Comparison of ENCODE assay signal across 19 mouse cellular contexts in genomic region chr16:64649594-64650290, GRCm38 (mm10). TPM values are rescaled to one million over a fixed set of nuclear protein-coding genes. Genes with fewer than 3 reads are reported as not detected.
DNase-seq lines count a peak whose midpoint lies in the region; ATAC-seq and TF ChIP-seq lines count a peak whose summit lies in the region.
"Had no signal": no experiment of that assay in that cellular context is flagged by ENCODE, and none has a peak within 500 bp of the region (broad histone marks: within the 10 kb centered on the region; RNA-seq: fewer than 3 reads in every experiment).

No protein-coding gene starts in this region.

- H3K4me2 ChIP-seq in forebrain, embryonic 13.5 days: peak overlapping the region; percentile 23; the same call in 1 of the 2 replicates
- 0 out of 2 replicates have a peak overlapping the region, but pooled peaks have one; percentile 3 for H3K4me2 ChIP-seq in hindbrain, embryonic 13.5 days
- H3K4me2 ChIP-seq in midbrain, embryonic 14.5 days (ENCODE audit: low read length): peak overlapping the region; percentile 31; the same call in 1 of the 2 replicates
- no peak overlapping the region for H3K4me2 ChIP-seq in liver, postnatal 0 days (ENCODE audit: low read depth, low read length)
- H3K4me2 ChIP-seq: stomach, embryonic 15.5 days had no signal

- no peak overlapping the region for H3K9ac ChIP-seq in forebrain, embryonic 13.5 days
- H3K9ac ChIP-seq in hindbrain, embryonic 13.5 days: no peak overlapping the region
- no peak overlapping the region for H3K9ac ChIP-seq in midbrain, embryonic 14.5 days (replicated peaks; ENCODE audit: low read length)
- H3K9ac ChIP-seq in liver, postnatal 0 days (replicated peaks): no peak overlapping the region
- H3K9ac ChIP-seq: liver, embryonic 14.5 days; stomach, embryonic 15.5 days had no signal

- peak; percentile 8 for DNase-seq in left cerebral cortex, postnatal 4 days
- DNase-seq in left cerebral cortex, adult 2 months (ENCODE audit: extremely low spot score in 1 of 2, low spot score in 2 of 2): no peak
- peak; percentile 71 for DNase-seq in midbrain, embryonic 14.5 days
- DNase-seq in embryo, embryonic 10.5 days (ENCODE audit: low spot score): no peak
- no peak for DNase-seq in liver, postnatal 0 days
- DNase-seq: cerebellum, adult 18-20 months; gastrocnemius, adult 2 months; heart, postnatal 10 days; thymus, postnatal 36 days had no signal

- no peak overlapping the region for H3K4me3 ChIP-seq in left cerebral cortex, adult 2 months
- no peak overlapping the region for H3K4me3 ChIP-seq in forebrain, embryonic 13.5 days
- no peak overlapping the region for H3K4me3 ChIP-seq in hindbrain, embryonic 13.5 days
- H3K4me3 ChIP-seq in midbrain, embryonic 14.5 days (replicated peaks; ENCODE audit: low read depth, low read length): no peak overlapping the region
- no peak overlapping the region for H3K4me3 ChIP-seq in liver, postnatal 0 days (ENCODE audit: low read depth, low read length)
- H3K4me3 ChIP-seq: gastrocnemius, adult 2 months; stomach, embryonic 15.5 days had no signal

- intact Hi-C loops in left cerebral cortex, postnatal 4 days (cut with DNase I): no loop called here
- intact Hi-C loops in left cerebral cortex, adult 2 months (cut with DNase I): no loop called here

- H3K36me3 ChIP-seq in forebrain, embryonic 13.5 days (ENCODE audit: poor library complexity, severe bottlenecking): no peaks in the 10 kb centered on the region
- H3K36me3 ChIP-seq in hindbrain, embryonic 13.5 days: no peaks in the 10 kb centered on the region
- no peaks in the 10 kb centered on the region for H3K36me3 ChIP-seq in midbrain, embryonic 14.5 days (ENCODE audit: control insufficient read depth, insufficient read depth, low read length)
- H3K36me3 ChIP-seq in liver, postnatal 0 days (replicated peaks; ENCODE audit: insufficient read depth, low read length): no peaks in the 10 kb centered on the region
- H3K36me3 ChIP-seq: stomach, embryonic 15.5 days had no signal

- peaks cover 8% of the 10 kb centered on the region for H3K4me1 ChIP-seq in forebrain, embryonic 13.5 days
- H3K4me1 ChIP-seq in hindbrain, embryonic 13.5 days (replicated peaks): peaks cover 6% of the 10 kb centered on the region
- H3K4me1 ChIP-seq in midbrain, embryonic 14.5 days (ENCODE audit: control insufficient read depth, insufficient read depth, low read length): peaks cover 6% of the 10 kb centered on the region; the same call in 1 of the 2 replicates
- H3K4me1 ChIP-seq in liver, postnatal 0 days (ENCODE audit: insufficient read depth): no peaks in the 10 kb centered on the region
- H3K4me1 ChIP-seq: stomach, embryonic 15.5 days had no signal

- WGBS in forebrain, embryonic 13.5 days: 28% methylated on average over 13 of the region's 13 CpGs
- WGBS in hindbrain, embryonic 13.5 days: 35% methylated on average over 13 of the region's 13 CpGs
- 21% methylated on average over 13 of the region's 13 CpGs for WGBS in midbrain, embryonic 14.5 days
- WGBS in liver, postnatal 0 days (ENCODE audit: insufficient replicate concordance): 64% methylated on average over 13 of the region's 13 CpGs

- H3K9me3 ChIP-seq in forebrain, embryonic 13.5 days (replicated peaks): no peaks in the 10 kb centered on the region
- H3K9me3 ChIP-seq in hindbrain, embryonic 13.5 days: no peaks in the 10 kb centered on the region
- H3K9me3 ChIP-seq in midbrain, embryonic 14.5 days (ENCODE audit: control insufficient read depth, low read length): no peaks in the 10 kb centered on the region
- no peaks in the 10 kb centered on the region for H3K9me3 ChIP-seq in liver, postnatal 0 days (ENCODE audit: low read length)
- H3K9me3 ChIP-seq: stomach, embryonic 15.5 days had no signal

- H3K27ac ChIP-seq in left cerebral cortex, adult 2 months: no peak overlapping the region
- no peak overlapping the region for H3K27ac ChIP-seq in forebrain, embryonic 13.5 days
- 0 out of 2 replicates have a peak overlapping the region, but pooled peaks have one; percentile 8 for H3K27ac ChIP-seq in hindbrain, embryonic 13.5 days
- H3K27ac ChIP-seq in midbrain, embryonic 14.5 days (replicated peaks; ENCODE audit: low read depth, low read length): 0 out of 2 replicates have a peak overlapping the region, but pooled peaks have one; percentile 38
- no peak overlapping the region for H3K27ac ChIP-seq in liver, postnatal 0 days (ENCODE audit: low read depth)
- H3K27ac ChIP-seq: gastrocnemius, adult 2 months; liver, embryonic 14.5 days; macrophage; stomach, embryonic 15.5 days had no signal

- no peaks in the 10 kb centered on the region for H3K27me3 ChIP-seq in forebrain, embryonic 13.5 days
- no peaks in the 10 kb centered on the region for H3K27me3 ChIP-seq in hindbrain, embryonic 13.5 days
- H3K27me3 ChIP-seq in midbrain, embryonic 14.5 days (ENCODE audit: control insufficient read depth, insufficient read depth, low read length): no peaks in the 10 kb centered on the region
- no peaks in the 10 kb centered on the region for H3K27me3 ChIP-seq in liver, postnatal 0 days (ENCODE audit: insufficient read depth, low read length)
- H3K27me3 ChIP-seq: CH12.LX; stomach, embryonic 15.5 days had no signal

- peak; percentile 86 for ATAC-seq in forebrain, embryonic 13.5 days
- ATAC-seq in hindbrain, embryonic 13.5 days (ENCODE audit: low FRiP score): 0 out of 2 replicates have a peak, but pooled peaks have one; percentile 82
- ATAC-seq in midbrain, embryonic 14.5 days (ENCODE audit: low FRiP score, low TSS enrichment): peak; percentile 82; the same call in 1 of the 2 replicates
- no peak for ATAC-seq in liver, postnatal 0 days
- no peak for ATAC-seq in megakaryocyte, adult 5-6 weeks (ENCODE audit: poor library complexity, severe bottlenecking)
- ATAC-seq: intestine, postnatal 0 days had no signal

- no peak for TF ChIP-seq EP300 in liver, postnatal 0 days (IDR thresholded peaks at IDR 0.05; ENCODE audit: low read depth)

- TF ChIP-seq CTCF in left cerebral cortex, adult 2 months (IDR thresholded peaks at IDR 0.05): no peak
- no peak for TF ChIP-seq CTCF in liver, postnatal 0 days (IDR thresholded peaks at IDR 0.05; ENCODE audit: low read depth)

RNA-seq across cellular contexts. Expression of gene Csnka2ip, which starts 47.5 kb away (rescaled TPM):
- total RNA-seq in left cerebral cortex, postnatal 4 days (2021): under 1 TPM; 0.48 to 0.68 TPM
- 1 to 10 TPM; 2.3 to 2.8 TPM for total RNA-seq in left cerebral cortex, adult 2 months (2021)
- polyA plus RNA-seq in forebrain, embryonic 13.5 days (2015; fragmentation: Nextera tagmentation; extraction: Ambion mirVana): not detected in 2 replicates
- not detected in 2 replicates for polyA plus RNA-seq in hindbrain, embryonic 13.5 days (2015; fragmentation: Nextera tagmentation; extraction: Ambion mirVana)
- polyA plus RNA-seq in midbrain, embryonic 14.5 days (2014; fragmentation: Nextera tagmentation; extraction: Ambion mirVana): not detected in 2 replicates
- not detected in 2 replicates for polyA plus RNA-seq in liver, postnatal 0 days (2015; fragmentation: Nextera tagmentation; extraction: Ambion mirVana)
- not detected in 2 replicates for total RNA-seq in megakaryocyte, adult 5-6 weeks (2015)
- total RNA-seq in megakaryocyte, adult 5-6 weeks (2017): not detected in 2 replicates
- total RNA-seq: CH12.LX; gastrocnemius, adult 2 months; heart, adult 8-10 months; heart, postnatal 10 days had no signal
- polyA plus RNA-seq: intestine, postnatal 0 days; liver, embryonic 14.5 days; macrophage; neural tube, embryonic 11.5 days; stomach, embryonic 15.5 days had no signal

Comparison
In these comparisons a context has a peak if more than half of its experiments do, and no peak if none do; other contexts are left out.
1. DNase-seq: peak in left cerebral cortex, postnatal 4 days (single experiment) and midbrain, embryonic 14.5 days (single experiment); none in left cerebral cortex, adult 2 months (0 of 2), embryo, embryonic 10.5 days (single experiment) and liver, postnatal 0 days (single experiment).
2. H3K27ac ChIP-seq: peak in hindbrain, embryonic 13.5 days (single experiment) and midbrain, embryonic 14.5 days (single experiment); none in left cerebral cortex, adult 2 months (single experiment), forebrain, embryonic 13.5 days (single experiment) and liver, postnatal 0 days (single experiment).
3. ATAC-seq: peak in forebrain, embryonic 13.5 days (single experiment), hindbrain, embryonic 13.5 days (single experiment) and midbrain, embryonic 14.5 days (single experiment); none in liver, postnatal 0 days (single experiment) and megakaryocyte, adult 5-6 weeks (single experiment).